Mouse (Mus musculus) B cell, adult 2 months (primary cell): ENCODE data around the gene Cd160.

Experiments
- DNase-seq, 2 experiments: peaks; one replicate each; pipeline ENCODE4 v3.0.0; 2022

Cd160 gene

DNA sequence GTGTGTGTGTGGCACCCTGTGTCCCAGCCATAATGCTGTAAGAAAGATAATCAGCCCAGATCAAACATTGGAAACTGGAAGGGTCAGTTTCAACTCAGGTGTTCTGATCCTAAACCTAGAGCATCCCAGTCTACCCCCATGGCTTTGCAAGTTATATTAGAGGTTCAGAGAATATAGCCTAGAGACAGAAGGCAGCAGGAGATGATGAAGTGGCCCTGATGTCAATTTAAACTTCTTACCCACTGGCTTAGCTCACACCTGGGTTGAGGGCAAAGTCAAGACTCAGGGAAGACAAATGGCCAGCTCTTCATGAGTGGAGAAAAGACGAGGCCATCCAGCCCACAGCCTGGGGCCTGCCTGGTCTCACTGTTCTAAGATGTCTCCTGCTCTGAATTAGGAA lies at the start of gene Cd160, which contains the start of gene Pdzk1:
Gene Cd160, minus strand, starts transcription at position 368 of the 400 bp plus-strand sequence.
Gene Pdzk1, plus strand, starts transcription at position 301 of the 400 bp plus-strand sequence.
- DNase-seq: no peak

- DNase-seq: no peak
These were observed 45.8 kb upstream of the Cd160 start for GRCm38 (mm10) chr3:96874808-96875571.

DNA sequence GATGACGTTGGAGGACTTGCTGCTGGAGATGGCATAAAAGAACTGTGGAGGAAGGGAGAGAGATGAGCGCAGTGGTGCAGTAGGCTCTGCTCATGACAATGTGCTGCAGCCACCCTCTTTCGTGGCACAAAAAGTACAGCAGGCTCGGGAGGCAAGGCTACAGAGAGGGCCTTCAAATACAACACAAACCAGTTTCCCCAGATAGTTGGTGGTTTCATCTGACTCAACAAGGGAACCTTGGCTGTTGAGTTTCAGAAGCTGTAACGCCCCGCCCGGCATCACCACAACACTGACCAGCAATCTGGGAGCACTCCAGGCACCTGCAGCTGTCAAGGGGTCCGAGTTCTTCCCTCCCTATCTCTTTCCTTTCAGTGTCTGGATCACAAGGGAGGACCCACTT lies 43.4 kb upstream of the Cd160 start:
- no peak for DNase-seq

- DNase-seq: no peak
These were observed 41.9 kb upstream of the Cd160 start for GRCm38 (mm10) chr3:96871070-96871469.

GRCm38 (mm10) chr3:96870270-96870669 lies 41.1 kb upstream of the Cd160 start:
- no peak for DNase-seq

- no peak for DNase-seq
These were observed 39.9 kb upstream of the Cd160 start for GRCm38 (mm10) chr3:96869091-96869490.

GRCm38 (mm10) chr3:96868566-96868965 lies 39.4 kb upstream of the Cd160 start:
- DNase-seq: no peak

DNA sequence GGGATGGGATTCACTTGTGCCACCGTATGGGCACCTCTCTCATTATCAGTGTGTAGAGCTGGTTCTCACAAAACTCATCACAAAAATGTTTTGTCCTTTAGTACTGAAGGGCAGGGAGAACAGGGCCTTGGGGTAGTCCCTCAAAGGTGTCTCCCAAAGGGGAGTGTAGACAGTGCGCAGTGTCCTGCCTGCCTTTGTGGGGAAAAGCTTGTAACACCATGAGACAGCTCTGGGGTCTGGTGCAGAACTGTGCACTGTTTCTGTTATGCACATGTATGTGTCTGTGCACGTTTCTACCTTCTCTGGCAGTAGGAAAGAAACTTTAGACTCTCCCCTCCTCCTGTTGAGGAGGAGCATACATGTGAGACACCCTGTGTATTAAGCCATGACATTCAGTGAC lies 38.7 kb upstream of the Cd160 start:
- DNase-seq: no peak

- no peak for DNase-seq
These were observed 31.3 kb upstream of the Cd160 start for GRCm38 (mm10) chr3:96860498-96860897.

- no peak for DNase-seq
These were observed 26.7 kb upstream of the Cd160 start for GRCm38 (mm10) chr3:96855833-96856232.

GRCm38 (mm10) chr3:96854376-96854775 lies 25.2 kb upstream of the Cd160 start:
- DNase-seq: no peak

GRCm38 (mm10) chr3:96852561-96852960 lies 23.4 kb upstream of the Cd160 start:
- no peak for DNase-seq

DNA sequence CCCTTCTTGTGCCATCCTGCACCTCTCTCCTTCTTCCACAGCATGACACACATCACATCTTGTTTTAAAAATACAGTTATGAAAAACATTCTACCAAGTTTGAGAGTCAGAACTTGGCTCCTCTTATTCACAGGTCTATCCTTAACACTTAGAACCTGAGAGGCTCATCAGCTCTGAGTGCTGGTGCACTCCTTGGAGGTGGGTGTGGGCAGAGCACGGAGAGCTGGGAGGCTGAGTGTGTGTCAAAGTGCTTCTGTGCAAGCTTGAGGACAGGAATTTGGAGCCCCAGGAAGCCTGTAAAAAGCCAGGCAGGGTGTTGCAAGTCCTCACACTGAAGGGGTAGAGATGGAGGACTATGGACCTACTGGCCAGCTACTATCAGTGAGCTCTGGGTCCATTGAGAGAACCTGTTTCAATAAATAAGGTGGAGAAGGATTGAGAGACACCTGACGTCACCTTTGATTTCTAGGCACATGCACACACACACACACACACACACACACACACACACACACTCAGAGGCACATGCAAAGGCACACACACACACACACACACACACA lies 20.1 kb upstream of the Cd160 start:
- no peak for DNase-seq

- DNase-seq: no peak
These were observed 19.3 kb upstream of the Cd160 start for GRCm38 (mm10) chr3:96848470-96848869.

- DNase-seq: no peak
These were observed 18.5 kb upstream of the Cd160 start for GRCm38 (mm10) chr3:96847661-96848060.

GRCm38 (mm10) chr3:96846985-96847384 lies 17.8 kb upstream of the Cd160 start:
- DNase-seq: no peak

DNA sequence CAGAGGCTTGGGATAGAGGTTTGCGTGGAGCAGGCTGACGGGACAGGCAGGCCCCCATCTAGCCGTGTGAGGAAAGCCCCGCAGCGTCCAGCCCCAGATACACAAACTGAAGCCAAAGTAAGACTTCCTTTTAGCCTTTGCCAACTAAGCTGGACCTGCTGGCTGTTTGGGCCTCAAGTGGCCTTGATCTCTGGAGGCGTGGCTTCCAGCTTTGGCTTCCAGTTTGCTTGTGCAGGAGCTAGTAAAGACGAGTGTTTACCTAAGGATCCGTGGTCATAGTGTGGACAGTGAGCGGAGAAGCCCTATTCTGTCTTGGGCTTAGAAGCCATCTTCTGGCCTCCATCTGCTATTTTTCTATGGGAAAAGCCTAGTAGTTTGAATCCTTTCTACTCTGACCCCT lies 16.7 kb upstream of the Cd160 start:
- no peak for DNase-seq

DNA sequence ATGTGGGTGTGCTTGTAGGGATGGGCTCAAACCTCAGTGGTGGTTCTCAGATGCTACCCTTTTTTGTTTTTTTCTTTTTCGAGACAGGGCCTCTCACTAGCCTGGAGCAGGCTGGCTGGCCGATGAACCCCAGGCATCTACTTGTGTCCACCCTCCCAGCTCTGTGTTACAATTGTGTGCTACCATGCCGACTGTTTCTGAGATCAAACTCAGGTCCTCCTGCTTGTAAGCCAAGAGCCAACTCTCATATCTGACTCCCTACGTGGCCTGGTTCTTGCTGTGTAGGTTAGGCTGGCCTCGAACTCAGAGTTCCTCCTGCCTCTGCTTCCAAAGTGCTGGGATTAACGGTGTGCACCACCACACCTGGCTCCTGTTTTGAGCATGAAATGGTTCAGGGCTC lies 16.0 kb upstream of the Cd160 start:
- DNase-seq: no peak

- DNase-seq: no peak
These were observed 10.0 kb upstream of the Cd160 start for GRCm38 (mm10) chr3:96838996-96839645.

- no peak for DNase-seq
These were observed 7.3 kb upstream of the Cd160 start for GRCm38 (mm10) chr3:96836414-96836813.

- DNase-seq: no peak
These were observed 5.6 kb upstream of the Cd160 start for GRCm38 (mm10) chr3:96834587-96835348.

DNA sequence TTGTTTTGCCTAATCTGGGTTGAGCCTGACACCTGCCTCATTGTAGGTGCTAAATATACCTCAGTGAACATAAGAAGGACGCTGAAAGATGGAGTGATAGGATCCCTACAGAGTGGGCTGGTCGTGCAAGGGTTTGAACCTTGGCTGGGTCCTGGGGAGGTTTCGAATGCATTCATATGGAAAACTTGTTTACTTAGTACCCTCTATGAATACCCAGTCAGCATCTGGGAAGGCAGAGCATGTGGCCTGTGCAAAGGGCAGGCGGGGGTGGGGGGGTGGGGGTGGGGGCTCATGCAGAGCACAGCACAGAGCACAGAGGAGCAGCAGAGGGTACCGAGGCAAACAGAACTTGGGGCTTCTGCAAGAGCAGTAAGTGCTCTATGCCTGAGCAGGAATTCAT lies 3.8 kb upstream of the Cd160 start:
- DNase-seq: no peak

DNA sequence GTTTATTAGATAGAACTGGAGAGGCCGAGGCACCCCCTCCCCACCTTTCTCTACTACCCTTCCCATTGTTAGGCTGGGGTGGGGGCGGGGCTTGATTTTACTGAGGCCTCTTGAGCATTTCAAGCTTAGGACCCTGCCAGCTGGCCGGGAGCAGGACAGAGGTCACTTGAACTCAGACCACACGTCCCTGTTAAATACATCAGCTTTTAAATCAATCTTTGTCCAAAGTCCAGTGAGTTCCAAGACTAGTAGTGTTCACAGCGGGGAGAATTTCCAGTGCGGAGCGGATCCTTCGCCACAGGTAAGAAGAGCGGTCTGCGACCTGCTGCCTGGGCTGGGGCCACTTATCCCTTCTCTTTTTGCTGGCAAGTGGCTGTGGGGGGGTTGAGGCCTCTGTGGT lies 705 bp upstream of the Cd160 start:
- DNase-seq: no peak
